Mouse (Mus musculus): ENCODE data around the gene Adam33.
"Not testable (repeated sequence)": the region's sequence is repeated elsewhere in the genome, so short reads cannot be mapped to it uniquely, and the experiment has no call there.

Gene Adam33

GRCm38 (mm10) chr2:131063404-131063864 lies at the start of gene Adam33:
Adam33 (minus strand) TSS chr2:131063814.
- DNase-seq (ENCODE audit: low spot score) = no peak

DNA sequence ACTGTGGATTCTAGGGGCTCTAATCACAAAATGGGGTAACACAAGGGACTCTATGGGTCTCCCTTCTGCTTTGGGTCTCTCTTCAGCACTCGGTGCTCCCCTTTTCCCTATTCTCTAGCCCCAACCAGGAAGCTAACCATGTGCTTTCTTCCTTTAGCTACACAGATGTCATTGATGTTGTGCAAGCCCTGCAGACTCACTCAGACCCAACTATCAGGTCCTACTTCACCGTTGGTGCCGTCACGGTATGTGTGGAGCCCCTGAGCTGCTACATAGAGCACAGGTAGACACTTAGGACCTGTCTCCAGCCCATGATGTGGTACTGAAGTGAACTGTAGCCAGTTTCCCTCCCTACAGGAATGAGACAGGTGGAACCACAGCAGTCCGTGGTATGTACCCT lies 42.4 kb upstream of the Adam33 start:
- no peak for DNase-seq (ENCODE audit: low spot score)

- DNase-seq (ENCODE audit: low spot score) = not testable (repeated sequence)
These were observed 41.4 kb upstream of the Adam33 start for GRCm38 (mm10) chr2:131105061-131105460.

DNA sequence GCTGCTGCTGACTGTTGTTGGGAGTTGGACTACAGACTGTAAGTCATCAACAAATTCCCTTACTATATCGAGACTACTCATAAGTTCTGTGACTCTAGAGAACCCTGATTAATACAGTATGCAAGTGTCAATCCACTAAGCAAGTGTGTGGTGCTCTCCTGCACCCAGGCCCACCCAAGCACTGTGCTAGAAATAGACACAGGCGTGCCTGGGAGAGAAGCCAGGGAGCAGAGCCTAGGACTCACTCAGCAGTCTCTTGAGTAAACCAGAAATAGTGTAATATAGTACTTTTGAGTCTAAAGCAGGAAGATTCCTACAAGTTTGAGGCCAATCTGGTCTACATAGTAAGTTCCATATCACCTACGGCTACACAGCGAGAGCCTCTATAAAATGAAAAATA lies 40.4 kb upstream of the Adam33 start:
- no peak for DNase-seq (ENCODE audit: low spot score)

GRCm38 (mm10) chr2:131101530-131101929 lies 37.9 kb upstream of the Adam33 start:
- DNase-seq (ENCODE audit: low spot score) = no peak

DNA sequence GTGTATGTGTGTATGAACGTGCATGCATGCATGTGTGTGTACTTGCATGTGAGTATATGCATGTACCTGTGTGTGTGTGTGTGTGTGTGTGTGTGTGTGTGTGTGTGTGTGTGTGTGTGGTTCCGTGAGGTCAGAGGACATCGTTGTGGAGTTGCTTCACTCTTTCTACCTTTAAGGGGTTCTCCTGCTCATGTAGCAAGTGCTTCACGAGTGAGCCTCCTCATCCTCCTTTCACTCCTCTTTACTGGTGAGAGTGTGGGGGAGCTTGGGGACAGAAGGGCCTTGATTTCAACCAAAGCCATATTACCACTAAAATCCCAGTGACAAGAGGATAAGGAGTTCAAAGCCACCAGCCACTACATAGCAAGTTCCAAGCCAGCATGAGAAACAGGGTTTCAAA lies 33.5 kb upstream of the Adam33 start:
- no peak for DNase-seq (ENCODE audit: low spot score)

GRCm38 (mm10) chr2:131096101-131096795 lies 32.6 kb upstream of the Adam33 start:
- DNase-seq (ENCODE audit: low spot score) = no peak

- DNase-seq (ENCODE audit: low spot score) = peak; percentile 83
These were observed 31.2 kb upstream of the Adam33 start for GRCm38 (mm10) chr2:131094823-131095222.

DNA sequence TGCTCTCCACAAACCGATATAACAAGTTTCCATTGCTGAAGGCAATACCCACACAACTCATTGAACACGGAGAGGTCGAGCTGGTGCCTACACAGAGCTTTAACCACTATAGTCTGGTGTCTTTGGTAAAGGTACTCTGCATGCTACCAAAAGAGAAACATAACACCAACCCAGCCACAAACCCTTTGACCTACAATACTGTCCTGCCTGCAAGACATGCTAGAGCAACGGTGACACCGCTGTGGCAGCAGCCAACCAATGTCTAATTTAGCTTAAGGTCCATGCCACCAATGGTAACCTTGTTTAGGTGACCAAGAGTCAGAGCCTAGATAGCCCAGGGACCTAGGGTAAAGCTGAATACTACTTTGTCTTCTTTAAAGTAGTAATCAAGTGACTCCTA lies 30.0 kb upstream of the Adam33 start:
- no peak for DNase-seq (ENCODE audit: low spot score)

GRCm38 (mm10) chr2:131090852-131091251 lies 27.2 kb upstream of the Adam33 start:
- peak; percentile 24 for DNase-seq (ENCODE audit: low spot score)

DNA sequence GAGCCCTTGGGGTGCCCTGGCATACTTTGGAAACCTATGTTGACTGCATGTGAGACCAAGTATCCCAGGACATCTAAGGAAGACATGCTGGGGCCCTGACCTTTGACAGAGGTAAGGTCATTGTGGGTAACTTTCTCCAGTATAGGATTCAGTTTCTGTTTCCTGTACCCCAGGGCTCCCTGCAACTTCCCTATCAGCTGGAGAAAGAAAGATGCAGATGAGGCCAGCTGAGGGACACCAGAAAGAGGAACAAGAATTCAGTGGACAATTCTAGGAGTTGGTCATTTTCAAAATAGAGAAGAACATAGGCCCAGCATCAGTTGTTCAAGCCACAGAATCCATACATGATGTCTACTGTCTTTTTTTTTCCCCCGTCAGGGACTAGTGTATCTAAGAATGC lies 26.0 kb upstream of the Adam33 start:
- DNase-seq (ENCODE audit: low spot score) = no peak

DNA sequence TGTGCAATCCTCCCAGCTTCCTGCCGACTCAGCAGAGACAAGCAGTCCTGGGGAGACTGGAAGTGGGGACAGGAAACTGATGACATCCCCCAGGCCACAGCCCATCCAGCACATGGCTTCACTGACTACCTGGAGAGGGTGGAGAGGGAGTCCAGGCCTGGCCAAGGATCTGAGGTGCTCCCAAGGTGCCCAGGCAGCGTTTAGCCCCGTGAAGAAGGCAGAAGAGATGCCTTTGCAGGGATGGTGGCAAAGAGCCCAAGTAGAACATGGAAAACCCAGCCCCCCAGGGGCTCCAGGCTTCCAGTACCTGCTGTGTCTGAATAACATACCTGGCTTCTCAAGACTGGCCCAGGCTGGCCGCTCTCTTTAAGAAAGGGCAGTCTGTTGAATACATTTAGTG lies 25.0 kb upstream of the Adam33 start:
- no peak for DNase-seq (ENCODE audit: low spot score)

- DNase-seq (ENCODE audit: low spot score) = no peak
These were observed 23.2 kb upstream of the Adam33 start, which contains the start of gene Siglec1 for GRCm38 (mm10) chr2:131086667-131087390. Siglec1 (minus strand) TSS chr2:131086765.

DNA sequence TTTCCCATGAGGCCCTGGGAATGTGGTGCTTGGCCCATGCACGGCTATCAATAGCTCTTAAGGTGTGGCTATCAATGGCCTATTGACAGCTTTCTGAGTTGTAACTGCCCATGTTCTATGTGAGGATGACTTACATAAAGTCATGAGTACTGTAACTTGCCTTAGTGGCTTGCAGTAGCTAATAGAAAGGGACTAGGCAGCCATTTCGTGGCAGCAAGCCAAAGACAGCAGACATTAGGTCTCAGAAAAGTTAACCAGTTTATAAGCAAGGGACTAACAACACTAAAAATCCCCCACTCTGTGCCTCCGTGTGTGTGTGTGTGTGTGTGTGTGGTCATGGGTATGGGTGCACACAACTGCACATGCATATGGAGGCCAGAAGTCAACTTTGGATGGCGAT lies 20.6 kb upstream of the Adam33 start:
- no peak for DNase-seq (ENCODE audit: low spot score)

GRCm38 (mm10) chr2:131080507-131080906 lies 16.9 kb upstream of the Adam33 start:
- no peak for DNase-seq (ENCODE audit: low spot score)

DNA sequence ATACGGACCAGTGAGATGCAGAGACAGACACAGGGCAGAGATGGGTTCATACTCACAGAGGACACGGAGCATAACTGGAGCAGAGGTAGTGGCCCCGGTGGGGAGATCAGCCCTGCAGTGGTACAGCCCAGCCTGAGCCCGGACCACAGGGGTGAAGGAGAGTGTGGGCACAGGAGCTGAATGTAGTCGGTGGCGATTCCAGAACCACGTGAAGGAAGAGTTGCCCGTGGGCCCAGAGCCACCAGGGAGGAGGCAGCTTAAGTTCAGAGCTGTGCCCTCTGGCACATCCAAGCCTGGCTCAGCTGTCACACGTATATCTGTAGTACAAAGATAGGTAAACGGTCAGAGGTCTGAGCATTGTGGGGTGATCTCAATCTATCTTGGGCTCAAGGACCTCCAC lies 8.9 kb upstream of the Adam33 start:
- no peak for DNase-seq (ENCODE audit: low spot score)

DNA sequence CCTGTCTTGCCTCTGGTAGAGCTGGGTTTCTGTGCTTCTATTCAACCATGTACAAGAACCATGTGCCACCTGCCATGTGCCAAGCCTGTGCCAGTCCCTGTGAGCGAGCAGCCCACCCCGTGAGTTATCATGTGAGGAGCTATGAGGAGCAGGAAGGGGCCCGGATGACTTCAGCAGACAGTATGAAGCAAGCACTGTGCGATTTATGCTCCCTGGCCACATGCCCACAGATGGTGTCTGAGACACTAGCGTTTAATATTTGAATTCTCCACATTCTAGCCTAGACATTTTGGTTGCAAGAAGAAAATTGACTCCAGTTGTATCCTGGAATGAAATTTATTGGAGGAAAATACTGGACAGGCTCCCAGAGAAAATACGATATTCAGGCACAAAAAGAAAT lies 3.9 kb upstream of the Adam33 start:
- DNase-seq (ENCODE audit: low spot score) = no peak

DNA sequence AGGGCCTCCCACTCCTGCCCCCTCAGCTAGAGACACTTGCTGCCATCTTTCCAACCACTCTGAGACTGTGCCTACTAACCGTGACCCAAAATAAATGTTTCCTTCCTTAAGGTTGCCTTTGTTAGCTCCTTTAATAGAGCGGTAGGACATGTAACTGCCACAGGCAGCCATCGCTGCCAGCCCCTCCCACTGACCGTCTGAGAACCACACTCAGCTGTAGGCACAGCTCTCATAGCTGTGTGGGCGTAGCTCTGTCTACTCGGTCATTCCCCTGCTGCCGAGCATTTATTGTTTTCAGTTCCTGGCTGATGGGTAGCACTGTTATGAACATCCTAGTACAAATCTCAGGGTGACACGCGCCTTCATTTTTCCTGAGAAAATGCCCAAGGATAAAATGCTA lies 2.7 kb upstream of the Adam33 start:
- no peak for DNase-seq (ENCODE audit: low spot score)

- DNase-seq (ENCODE audit: low spot score) = no peak
These were observed 2.0 kb downstream of the Adam33 start for GRCm38 (mm10) chr2:131061607-131062006.

- DNase-seq (ENCODE audit: low spot score) = no peak
These were observed 2.8 kb downstream of the Adam33 start for GRCm38 (mm10) chr2:131060784-131061183.

- DNase-seq (ENCODE audit: low spot score) = no peak
These were observed 3.7 kb downstream of the Adam33 start for GRCm38 (mm10) chr2:131059781-131060540.

- DNase-seq (ENCODE audit: low spot score) = no peak
These were observed 4.2 kb downstream of the Adam33 start for GRCm38 (mm10) chr2:131059377-131059776.

DNA sequence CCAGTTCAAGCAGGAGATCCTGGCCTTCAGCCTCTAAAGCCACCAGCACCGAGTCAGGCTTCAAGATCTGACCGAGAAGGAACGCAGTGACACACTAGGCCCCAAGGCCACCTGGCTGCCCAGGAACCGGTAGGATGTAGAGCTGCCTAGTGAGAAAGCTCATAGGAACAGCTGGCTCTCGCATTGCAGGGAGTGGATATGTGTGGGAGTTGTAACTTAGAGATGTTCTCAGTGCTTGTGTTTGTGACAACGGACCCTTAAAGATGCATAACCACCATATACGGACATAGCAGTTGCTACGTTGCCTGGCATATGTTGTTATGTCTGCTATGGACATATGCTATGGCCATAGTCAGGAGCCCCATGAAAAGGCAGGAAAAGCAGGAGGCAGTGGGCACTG lies 4.9 kb downstream of the Adam33 start:
- DNase-seq (ENCODE audit: low spot score) = no peak

Measured in layer of hippocampus, adult 11-12 months (tissue).